Mouse (Mus musculus) spleen, adult 2 months (tissue): ENCODE measurements around the gene Efhd1. TPM values are rescaled to one million over a fixed set of nuclear protein-coding genes. Genes with fewer than 3 reads are reported as not detected.
A peak's percentile ranks its signal among the peaks of the same experiment; 100 is the strongest.

ENCODE experiments used
- DNase-seq, 2 experiments: peaks; one replicate each; pipeline versions ENCODE4 v3.0.0 to v3.0.0-alpha.2; 2012 to 2021; ENCODE audit warnings: low spot score in 2 of 2, low read depth in 1 of 2
- H3K27ac ChIP-seq: fragments of 200-500 bp; 2 replicates; pipeline ENCODE4 v1.5.1; 2012; ENCODE audit warnings: low read length, inconsistent platforms; ENCODE audit not compliant: insufficient read depth
- H3K27me3 ChIP-seq: fragments of 200-500 bp; 2 replicates; pipeline ENCODE4 v1.6.1; 2012; ENCODE audit warnings: mild to moderate bottlenecking, moderate library complexity, low read length, inconsistent platforms; ENCODE audit not compliant: control insufficient read depth, insufficient read depth
- H3K36me3 ChIP-seq: fragments of 200-500 bp; 2 replicates; pipeline ENCODE4 v1.6.1; 2012; ENCODE audit warnings: mild to moderate bottlenecking, low read length, inconsistent platforms; ENCODE audit not compliant: control insufficient read depth, insufficient read depth
- H3K4me1 ChIP-seq: fragments of 200-500 bp; 2 replicates; pipeline ENCODE4 v1.6.1; 2011; ENCODE audit warnings: inconsistent platforms; ENCODE audit not compliant: control insufficient read depth, insufficient read depth, insufficient read length
- H3K4me3 ChIP-seq: fragments of 200-500 bp; 2 replicates; pipeline ENCODE4 v1.5.1; 2011; ENCODE audit warnings: mild to moderate bottlenecking, inconsistent platforms; ENCODE audit not compliant: insufficient read depth, insufficient read length; ENCODE audit errors: extremely low read depth
- CTCF ChIP-seq: fragments of 200-500 bp; IDR thresholded peaks from 2 replicates; pipeline ENCODE4 v1.5.1; 2011; ENCODE audit warnings: mild to moderate bottlenecking, inconsistent platforms; ENCODE audit not compliant: insufficient read depth, insufficient read length, insufficient replicate concordance; ENCODE audit errors: extremely low read depth
- POLR2A ChIP-seq: fragments of 200-500 bp; IDR thresholded peaks from 2 replicates; pipeline ENCODE4 v1.6.1; 2011; ENCODE audit warnings: low read depth, low read length, inconsistent platforms
- WGBS: fragments of 180-500 bp; shearing (Covaris S2); methylation state at CpG from one replicate; pipeline ENCODE4 v1.1.7; 2018; 5-methylcytosine and 5-hydroxymethylcytosine counted together
- polyA plus RNA-seq: library from polyadenylated mRNA; depleted of rRNA; stranded (reverse); fragments of >200 nt; gene quantifications from 2 replicates; pipeline ENCODE4 v1.2.3, GENCODE M21; 2012

The Efhd1 gene
- polyA plus RNA-seq, 1 experiment, result 26.0 TPM

- H3K36me3 ChIP-seq, result no peaks in the 10 kb centered on the region
- DNase-seq, result no peak
- 53% methylated on average over 3 of the region's 3 CpGs for WGBS
- no peak overlapping the region for H3K4me3 ChIP-seq
- no peak overlapping the region for H3K27ac ChIP-seq
- no peaks in the 10 kb centered on the region for H3K4me1 ChIP-seq
- H3K27me3 ChIP-seq, result no peaks in the 10 kb centered on the region
- TF ChIP-seq POLR2A, result no peak
- TF ChIP-seq CTCF, result no peak
Observed at GRCm38 (mm10) chr1:87316672-87317071, 52.5 kb downstream of the Efhd1 start.

GRCm38 (mm10) chr1:87321071-87321470 is 56.9 kb downstream of the Efhd1 start:
- 4% methylated on average over 1 of the region's 1 CpGs for WGBS
- Histone ChIP-seq H3K27me3 (no peaks in the 10 kb centered on the region), H3K4me3 (no peak overlapping the region), H3K36me3 (no peaks in the 10 kb centered on the region), H3K27ac (no peak overlapping the region), H3K4me1 (no peaks in the 10 kb centered on the region)
- TF ChIP-seq POLR2A (no peak), CTCF (no peak)
- no peak for DNase-seq

DNA sequence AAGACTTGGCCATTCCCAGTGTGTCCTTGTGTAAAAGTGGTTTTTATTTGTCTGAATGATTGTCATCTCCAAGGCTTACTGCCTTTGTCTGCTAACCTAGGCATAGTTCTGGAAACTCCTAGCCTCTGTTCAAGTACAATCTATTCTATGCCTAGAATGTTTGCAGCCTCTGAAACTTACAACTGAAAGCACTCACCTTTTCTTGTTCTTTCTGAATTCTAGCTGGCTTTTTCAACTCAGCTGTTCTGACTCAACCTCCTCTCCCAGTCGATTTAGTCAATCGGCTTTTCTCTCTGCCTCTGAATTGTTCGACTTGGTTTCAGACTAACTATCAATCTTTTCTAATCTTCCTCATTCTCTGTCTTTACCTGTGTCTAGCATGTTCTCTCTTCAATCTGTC is 58.6 kb downstream of the Efhd1 start:
- 95% methylated on average over 3 of the region's 3 CpGs for WGBS
- Histone ChIP-seq H3K36me3 (no peaks in the 10 kb centered on the region), H3K27ac (no peak overlapping the region), H3K27me3 (no peaks in the 10 kb centered on the region), H3K4me1 (peaks cover 1% of the 10 kb centered on the region; the same call in 1 of the 2 replicates), H3K4me3 (no peak overlapping the region)
- no peak for DNase-seq
- TF ChIP-seq POLR2A (no peak), CTCF (no peak)

DNA sequence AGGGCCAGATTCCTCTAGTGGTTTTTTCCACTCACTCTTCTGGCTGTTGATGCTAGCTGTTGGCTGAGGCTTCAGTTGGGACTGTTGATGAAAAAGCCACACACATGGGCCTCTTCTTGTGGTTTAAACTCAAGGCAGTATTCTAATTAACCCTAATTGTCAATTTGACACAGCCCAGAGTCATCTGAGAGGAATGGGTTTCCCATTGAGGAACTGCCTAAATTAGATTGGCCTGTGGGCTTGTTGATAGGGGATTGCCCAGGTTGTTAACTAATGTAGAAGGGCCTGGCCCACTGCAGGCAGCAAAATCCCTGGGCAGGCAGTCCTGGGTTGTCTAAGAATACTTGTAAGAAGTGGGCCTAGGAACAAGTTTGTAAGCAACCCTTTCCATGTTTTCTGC is 60.5 kb downstream of the Efhd1 start:
- Histone ChIP-seq H3K4me3 (no peak overlapping the region), H3K27ac (no peak overlapping the region), H3K4me1 (peaks cover 2% of the 10 kb centered on the region; the same call in 1 of the 2 replicates), H3K27me3 (no peaks in the 10 kb centered on the region), H3K36me3 (no peaks in the 10 kb centered on the region)
- no peak for TF ChIP-seq POLR2A
- no peak for TF ChIP-seq CTCF
- no peak for DNase-seq

DNA sequence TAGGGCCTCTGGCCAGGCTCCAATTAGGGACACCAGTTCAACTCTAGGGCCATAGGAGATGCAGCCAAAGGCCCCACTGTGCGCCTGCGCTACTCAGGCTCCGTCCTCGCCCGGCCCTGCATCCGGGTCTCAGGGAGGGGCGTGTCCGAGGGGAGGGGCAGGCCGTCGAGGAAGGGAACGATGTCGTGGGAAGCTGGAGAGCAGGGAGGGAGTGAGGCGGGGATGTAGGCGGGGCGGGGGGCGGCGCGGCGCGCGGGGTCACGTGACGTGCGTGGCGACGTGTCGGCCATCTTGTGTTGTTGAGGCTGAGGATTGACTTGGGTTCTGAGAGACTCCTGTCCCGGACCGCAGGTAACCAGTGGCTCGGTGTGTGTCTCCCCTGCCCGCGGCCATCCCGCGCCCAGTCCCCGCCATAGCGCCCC is 62.6 kb downstream of the Efhd1 start, which contains the start of gene Gigyf2:
Gene Gigyf2, plus strand, starts transcription at position 257 of the 422 bp plus-strand sequence.
- WGBS, result 0% methylated on average over 20 of the region's 36 CpGs
- TF ChIP-seq POLR2A (peak; percentile 42), CTCF (no peak)

GRCm38 (mm10) chr1:87327165-87327861 is 63.1 kb downstream of the Efhd1 start:
- Histone ChIP-seq H3K36me3 (no peaks in the 10 kb centered on the region), H3K4me1 (peaks cover 2% of the 10 kb centered on the region; the same call in 1 of the 2 replicates), H3K27ac (peak overlapping the region; percentile 83), H3K4me3 (peak overlapping the region; percentile 88), H3K27me3 (no peaks in the 10 kb centered on the region)
- peak; percentile 5 to 38 for DNase-seq
- WGBS, result under 1% methylated on average over 47 of the region's 53 CpGs
- TF ChIP-seq POLR2A, result no peak
- TF ChIP-seq CTCF, result no peak

More for the DNA sequence above, 62.6 kb downstream of the Efhd1 start, which contains the start of gene Gigyf2:
- peaks cover 2% of the 10 kb centered on the region; the same call in 1 of the 2 replicates for H3K4me1 ChIP-seq
- peak within 1 kb of the TSS; percentile 88 for H3K4me3 ChIP-seq
- peak; percentile 90 to 94 for DNase-seq
- H3K27ac ChIP-seq, result peak within 1 kb of the TSS; percentile 83
- H3K36me3 ChIP-seq, result no peaks in the 10 kb centered on the region
- H3K27me3 ChIP-seq, result no peaks in the 10 kb centered on the region

DNA sequence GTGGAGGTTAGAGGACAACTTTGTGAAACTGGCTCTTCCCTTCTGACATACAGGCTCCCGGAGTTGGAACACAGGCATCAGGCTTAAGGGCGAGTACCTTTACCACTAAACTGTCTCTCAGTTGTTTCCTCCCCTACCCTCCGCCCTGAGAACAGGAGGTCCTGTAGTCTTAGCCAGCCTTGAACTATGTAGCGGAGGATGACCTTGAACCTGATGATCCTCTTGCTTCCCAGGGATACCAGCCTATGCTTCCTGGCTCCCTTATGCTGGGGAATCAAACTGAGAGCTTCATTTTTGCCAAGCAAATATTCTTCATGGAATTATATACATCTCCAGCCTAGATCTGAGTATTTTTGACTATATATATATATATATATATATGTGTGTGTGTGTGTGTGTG is 67.6 kb downstream of the Efhd1 start:
- 90% methylated on average over 4 of the region's 4 CpGs for WGBS
- Histone ChIP-seq H3K36me3 (peaks cover 2% of the 10 kb centered on the region; the same call in 1 of the 2 replicates), H3K4me3 (no peak overlapping the region), H3K4me1 (peaks cover 2% of the 10 kb centered on the region; the same call in 1 of the 2 replicates), H3K27me3 (no peaks in the 10 kb centered on the region), H3K27ac (no peak overlapping the region)
- TF ChIP-seq POLR2A (no peak), CTCF (no peak)
- DNase-seq, result no peak
